In genomic region chr4:125127305-125128084, GRCm38 (mm10) we compare ENCODE assay signal across 8 mouse cellular contexts. TPM values are rescaled to one million over a fixed set of nuclear protein-coding genes. Genes with fewer than 3 reads are reported as not detected.
DNase-seq lines count a peak whose midpoint lies in the region; ATAC-seq and TF ChIP-seq lines count a peak whose summit lies in the region.

Zc3h12a (minus strand) TSS chr4:125127840.

- in situ Hi-C loops in Patski (cut with MboI; ENCODE audit: low pct_unique_long_range_greater_than_20kb) = no loop called here

- no peak for TF ChIP-seq CTCF in Patski (IDR thresholded peaks at IDR 0.05)
- TF ChIP-seq CTCF in forebrain, postnatal 0 days (IDR thresholded peaks at IDR 0.05; ENCODE audit: low read depth) = no peak

- CTCF ChIA-PET in Patski (lab: Charles Lee) = no interaction called here

- no peaks in the 10 kb centered on the region for H3K4me1 ChIP-seq in forebrain, postnatal 0 days (ENCODE audit: insufficient read depth)
- peaks cover 8% of the 10 kb centered on the region for H3K4me1 ChIP-seq in hindbrain, embryonic 11.5 days (replicated peaks; ENCODE audit: control insufficient read depth, insufficient read depth, low read length)
- peaks cover 91% of the 10 kb centered on the region for H3K4me1 ChIP-seq in megakaryocyte, embryonic 14.5 days

- H3K27me3 ChIP-seq in Patski = no peaks in the 10 kb centered on the region
- no peaks in the 10 kb centered on the region; the same call in 1 of the 2 replicates for H3K27me3 ChIP-seq in forebrain, postnatal 0 days (ENCODE audit: insufficient read depth, low read length)
- peaks cover 8% of the 10 kb centered on the region; the same call in 1 of the 2 replicates for H3K27me3 ChIP-seq in hindbrain, embryonic 11.5 days (ENCODE audit: control insufficient read depth, insufficient read depth, low read length)
- no peaks in the 10 kb centered on the region for H3K27me3 ChIP-seq in megakaryocyte, embryonic 14.5 days (replicated peaks)

- no peak within 1 kb of the TSS for H3K27ac ChIP-seq in forebrain, postnatal 0 days (ENCODE audit: low read depth, low read length)
- no peak within 1 kb of the TSS for H3K27ac ChIP-seq in hindbrain, embryonic 11.5 days (ENCODE audit: low read depth, low read length)

- H3K4me3 ChIP-seq in forebrain, postnatal 0 days (ENCODE audit: low read depth, low read length) = peak within 1 kb of the TSS; percentile 54
- H3K4me3 ChIP-seq in hindbrain, embryonic 11.5 days (ENCODE audit: low read depth, low read length) = peak within 1 kb of the TSS; percentile 58
- peak within 1 kb of the TSS; percentile 99 for H3K4me3 ChIP-seq in megakaryocyte, embryonic 14.5 days (replicated peaks)

- WGBS in forebrain, postnatal 0 days = 1% methylated on average over 57 of the region's 62 CpGs
- WGBS in hindbrain, embryonic 11.5 days = 1% methylated on average over 61 of the region's 62 CpGs

- POLR2A ChIA-PET in Patski (lab: Charles Lee) = interaction anchor here (0.6 kb wide), 1 partner anchor 10 kb away, joined by 4 read pairs; no protein-coding TSS in a partner anchor

- no peak for DNase-seq in Patski (ENCODE audit: low read depth, low spot score)
- DNase-seq in cerebellum, adult 8-10 months = peak; percentile 34
- peak; percentile 66 for DNase-seq in forebrain, postnatal 0 days
- peak; percentile 90 for DNase-seq in hindbrain, embryonic 11.5 days (ENCODE audit: low spot score)
- peak; percentile 45 to 60 for DNase-seq in layer of hippocampus, postnatal 25 days (ENCODE audit: extremely low spot score in 1 of 2, low spot score in 1 of 2)
- DNase-seq in right cerebral cortex, adult 2 months (ENCODE audit: low spot score in 2 of 2) = peak; percentile 58 to 59
- DNase-seq in urinary bladder, postnatal 14 days (ENCODE audit: low spot score) = peak; percentile 94

- no peaks in the 10 kb centered on the region for H3K36me3 ChIP-seq in forebrain, postnatal 0 days (ENCODE audit: insufficient read depth)
- H3K36me3 ChIP-seq in hindbrain, embryonic 11.5 days (ENCODE audit: control insufficient read depth, insufficient read depth, low read length) = no peaks in the 10 kb centered on the region
- H3K36me3 ChIP-seq in megakaryocyte, embryonic 14.5 days (replicated peaks; ENCODE audit: low read length) = peaks cover 43% of the 10 kb centered on the region

- no peaks in the 10 kb centered on the region for H3K9me3 ChIP-seq in forebrain, postnatal 0 days (ENCODE audit: low read length)
- H3K9me3 ChIP-seq in hindbrain, embryonic 11.5 days (ENCODE audit: control insufficient read depth, low read length) = no peaks in the 10 kb centered on the region
- no peaks in the 10 kb centered on the region for H3K9me3 ChIP-seq in megakaryocyte, embryonic 14.5 days

- H3K9ac ChIP-seq in forebrain, postnatal 0 days = peak within 1 kb of the TSS; percentile 56
- peak within 1 kb of the TSS; percentile 57 for H3K9ac ChIP-seq in hindbrain, embryonic 11.5 days (ENCODE audit: low read depth, low read length)

- peak within 1 kb of the TSS; percentile 99 for H3K4me2 ChIP-seq in forebrain, postnatal 0 days (ENCODE audit: low read depth)
- H3K4me2 ChIP-seq in hindbrain, embryonic 11.5 days (replicated peaks; ENCODE audit: low read depth, low read length) = peak within 1 kb of the TSS; percentile 97

- ATAC-seq in Patski = peak; percentile 83
- peak; percentile 87 for ATAC-seq in forebrain, postnatal 0 days
- peak; percentile 88 for ATAC-seq in hindbrain, embryonic 11.5 days (ENCODE audit: low FRiP score)

RNA-seq across cellular contexts. Expression of gene Zc3h12a, which starts in this region (rescaled TPM):
- 5.7 TPM for polyA plus RNA-seq in Patski (2021)
- not detected in 2 replicates for total RNA-seq in forebrain, postnatal 0 days (2014; rRNA removed)
- polyA plus RNA-seq in forebrain, postnatal 0 days (2015; fragmentation: Nextera tagmentation; extraction: Ambion mirVana) = 0.05 and 0.07 TPM in 2 replicates
- 0.29 and 0.78 TPM in 2 replicates for polyA plus RNA-seq in hindbrain, embryonic 11.5 days (2014; fragmentation: Nextera tagmentation; extraction: Ambion mirVana)
- under 1 TPM; 0.71 to 0.99 TPM for total RNA-seq in layer of hippocampus, postnatal 25 days (2021)
- 19.3 and 20.5 TPM in 2 replicates for polyA plus RNA-seq in megakaryocyte, embryonic 14.5 days (2012; ENCODE audit: insufficient read depth, low replicate concordance)

Comparison
In these comparisons a context has a peak if more than half of its experiments do, and no peak if none do; other contexts are left out.
1. Peak in DNase-seq, ATAC-seq, H3K4me3 ChIP-seq, H3K9ac ChIP-seq and H3K4me2 ChIP-seq in forebrain, postnatal 0 days; RNA of the gene not detected or under 1 TPM.
2. Peak in DNase-seq, ATAC-seq, H3K4me3 ChIP-seq, H3K9ac ChIP-seq and H3K4me2 ChIP-seq in hindbrain, embryonic 11.5 days; RNA of the gene not detected or under 1 TPM.
3. Peak in DNase-seq in layer of hippocampus, postnatal 25 days; RNA of the gene not detected or under 1 TPM.